9 mouse cellular contexts compared by ENCODE assay signal in the genomic region with DNA sequence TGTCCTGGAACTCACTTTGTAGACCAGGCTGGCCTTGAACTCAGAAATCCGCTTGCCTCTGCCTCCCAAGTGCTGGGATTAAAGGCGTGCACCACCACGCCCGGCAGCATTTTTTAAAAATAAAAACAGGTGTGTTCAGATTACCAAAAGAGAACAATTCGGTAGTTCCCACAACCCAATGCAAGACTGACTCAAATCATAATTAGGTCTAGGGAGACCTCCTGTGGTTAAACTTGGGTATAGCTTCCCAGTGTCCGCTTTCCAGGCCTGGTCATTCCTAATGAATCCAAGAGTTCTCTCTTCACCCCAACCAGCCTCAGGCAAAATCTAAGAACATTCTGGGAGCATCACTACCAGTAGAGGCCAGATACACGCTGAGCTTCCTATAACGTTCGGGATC. TPM values are rescaled to one million over a fixed set of nuclear protein-coding genes. Genes with fewer than 3 reads are reported as not detected.
A peak's percentile ranks its signal among the peaks of the same experiment; 100 is the strongest.
DNase-seq lines count a peak whose midpoint lies in the region; ATAC-seq and TF ChIP-seq lines count a peak whose summit lies in the region.
"Had no signal": no experiment of that assay in that cellular context is flagged by ENCODE, and none has a peak within 500 bp of the region (broad histone marks: within the 10 kb centered on the region; RNA-seq: fewer than 3 reads in every experiment).

No protein-coding gene starts in this region.

- no peak overlapping the region for H3K4me2 ChIP-seq in liver, embryonic 11.5 days
- H3K4me2 ChIP-seq: embryonic facial prominence, embryonic 15.5 days had no signal

- peak; percentile 92 for TF ChIP-seq CTCF in gastrocnemius, adult 2 months (IDR thresholded peaks at IDR 0.05)

- peak; percentile 35 for DNase-seq in 3134 (ENCODE audit: extremely low read depth, insufficient read length, low spot score)
- peak; percentile 51 for DNase-seq in cerebellum, adult 11-12 months
- DNase-seq in gastrocnemius, adult 2 months = peak; percentile 44
- peak; percentile 56 for DNase-seq in kidney, adult 11 months
- peak; percentile 36 for DNase-seq in liver, embryonic 11.5 days (ENCODE audit: low spot score)
- DNase-seq in retina, adult 2 months (ENCODE audit: low read depth, low spot score) = peak; percentile 65

- H3K27ac ChIP-seq in gastrocnemius, adult 2 months = no peak overlapping the region
- no peak overlapping the region for H3K27ac ChIP-seq in liver, embryonic 11.5 days (ENCODE audit: low read depth, low read length)
- H3K27ac ChIP-seq: embryonic facial prominence, embryonic 15.5 days had no signal

- intact Hi-C loops in gastrocnemius, adult 2 months (cut with DNase I) = loop anchor here (10.0 kb wide), 1 partner anchor 326 kb away; a partner anchor contains a TSS

- H3K4me1 ChIP-seq in liver, embryonic 11.5 days (replicated peaks; ENCODE audit: control insufficient read depth, insufficient read depth, low read length) = no peaks in the 10 kb centered on the region

- H3K9ac ChIP-seq in liver, embryonic 11.5 days (ENCODE audit: low read depth, low read length) = no peak overlapping the region
- H3K9ac ChIP-seq: embryonic facial prominence, embryonic 15.5 days had no signal

- ATAC-seq in CD4-positive, CD25-positive, alpha-beta regulatory T cell, adult 4 months = peak; percentile 53
- ATAC-seq in liver, embryonic 11.5 days (replicated peaks; ENCODE audit: low FRiP score) = no peak
- no peak for ATAC-seq in erythroblast, adult 5-6 weeks (replicated peaks; ENCODE audit: low FRiP score, poor library complexity, severe bottlenecking)

- no peaks in the 10 kb centered on the region for H3K9me3 ChIP-seq in liver, embryonic 11.5 days (ENCODE audit: control insufficient read depth, low read length)
- H3K9me3 ChIP-seq: embryonic facial prominence, embryonic 15.5 days had no signal

- no peak overlapping the region for H3K4me3 ChIP-seq in gastrocnemius, adult 2 months
- H3K4me3 ChIP-seq in liver, embryonic 11.5 days (ENCODE audit: low read depth, low read length) = no peak overlapping the region
- H3K4me3 ChIP-seq: embryonic facial prominence, embryonic 15.5 days had no signal

- no peaks in the 10 kb centered on the region for H3K36me3 ChIP-seq in liver, embryonic 11.5 days (ENCODE audit: control insufficient read depth, insufficient read depth, low read length)
- H3K36me3 ChIP-seq: embryonic facial prominence, embryonic 15.5 days had no signal

- WGBS in liver, embryonic 11.5 days = 18% methylated on average over 9 of the region's 9 CpGs

- H3K27me3 ChIP-seq in liver, embryonic 11.5 days (replicated peaks; ENCODE audit: control insufficient read depth, insufficient read depth, low read length) = no peaks in the 10 kb centered on the region
- H3K27me3 ChIP-seq: embryonic facial prominence, embryonic 15.5 days had no signal

RNA-seq across cellular contexts. Expression of a gene that starts 17.0 kb away (rescaled TPM):
- polyA plus RNA-seq in CD4-positive, CD25-positive, alpha-beta regulatory T cell, adult 4 months (2017; shearing (Covaris generic)) = 10 to 100 TPM in 1 of 2 experiments, 1 to 10 TPM in 1; 7.4 to 11.2 TPM
- 10 to 100 TPM in 1 of 2 experiments, 1 to 10 TPM in 1; 4.5 to 11.6 TPM for total RNA-seq in gastrocnemius, adult 2 months (2021)
- 2.9 and 3.1 TPM in 2 replicates for polyA plus RNA-seq in liver, embryonic 11.5 days (2014; fragmentation: Nextera tagmentation; extraction: Ambion mirVana)
- 0.19 and 1.5 TPM in 2 replicates for total RNA-seq in erythroblast, adult 5-6 weeks (2015; ENCODE audit: low replicate concordance)
- total RNA-seq in erythroblast, adult 5-6 weeks (2017; ENCODE audit: low replicate concordance) = 0.56 and 0.68 TPM in 2 replicates
